Mouse (Mus musculus): Measurements from ENCODE around the gene Vegfb.

DNA sequence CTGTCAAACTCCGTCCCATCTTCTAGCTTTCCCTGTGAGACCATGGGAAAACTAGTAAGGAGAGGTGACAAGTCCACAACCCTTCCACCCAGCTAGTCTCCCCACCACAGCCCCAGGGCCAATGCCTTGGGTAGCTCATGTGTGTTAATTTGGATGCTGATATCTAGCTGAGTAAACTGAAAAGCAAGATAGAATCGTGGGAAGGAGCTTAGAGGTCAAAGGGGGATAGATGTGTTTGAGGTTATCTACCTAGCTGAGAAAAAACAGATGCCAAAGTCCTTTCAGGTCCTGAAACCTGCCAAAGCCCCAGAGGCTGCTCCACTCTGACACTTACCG, 8.8 kb downstream of the Vegfb start:
- TF ChIP-seq POLR2A (IDR thresholded peaks at IDR 0.05; ENCODE audit: low read depth, low read length), result no peak
- TF ChIP-seq CTCF (IDR thresholded peaks at IDR 0.05; ENCODE audit: borderline replicate concordance, insufficient read depth, low read length), result no peak
